Mouse (Mus musculus): ENCODE measurements around the gene Sez6l2. TPM values are rescaled to one million over a fixed set of nuclear protein-coding genes. Genes with fewer than 3 reads are reported as not detected.
A peak's percentile ranks its signal among the peaks of the same experiment; 100 is the strongest.

Sez6l2 gene
- total RNA-seq, 2 experiments from 2014 or later, result 18.6 to 21.2 TPM

- peak; percentile 77 for DNase-seq
These were observed 58.1 kb downstream of the Sez6l2 start for GRCm38 (mm10) chr7:127008239-127009019.

GRCm38 (mm10) chr7:127009307-127010085 lies 59.1 kb downstream of the Sez6l2 start:
- no peak for DNase-seq

- no peak for DNase-seq
These were observed 60.7 kb downstream of the Sez6l2 start for GRCm38 (mm10) chr7:127011051-127011450.

GRCm38 (mm10) chr7:127011717-127012116 lies 61.4 kb downstream of the Sez6l2 start:
- DNase-seq, result no peak

GRCm38 (mm10) chr7:127012374-127012773 lies 62.0 kb downstream of the Sez6l2 start:
- no peak for DNase-seq

- DNase-seq, result no peak
These were observed 62.5 kb downstream of the Sez6l2 start for GRCm38 (mm10) chr7:127012845-127013244.

- no peak for DNase-seq
These were observed 63.0 kb downstream of the Sez6l2 start for GRCm38 (mm10) chr7:127013385-127013784.

- DNase-seq, result peak; percentile 72
These were observed 64.0 kb downstream of the Sez6l2 start, which contains the start of gene Mvp for GRCm38 (mm10) chr7:127014320-127014719. Gene Mvp (minus strand): TSS chr7:127014621.

GRCm38 (mm10) chr7:127014993-127015392 lies 64.6 kb downstream of the Sez6l2 start:
- no peak for DNase-seq

GRCm38 (mm10) chr7:127016081-127016480 lies 65.7 kb downstream of the Sez6l2 start:
- DNase-seq, result peak; percentile 43

- DNase-seq, result no peak
These were observed 65.9 kb downstream of the Sez6l2 start, which contains the start of gene Pagr1b for GRCm38 (mm10) chr7:127016481-127016485. Gene Pagr1b (minus strand): TSS chr7:127016484.

GRCm38 (mm10) chr7:127016486-127016938 lies 66.1 kb downstream of the Sez6l2 start:
- peak; percentile 64 for DNase-seq

- peak; percentile 98 for DNase-seq
These were observed 66.9 kb downstream of the Sez6l2 start, which contains the start of gene Pagr1a for GRCm38 (mm10) chr7:127016971-127017949. Gene Pagr1a (minus strand): TSS chr7:127017352.

GRCm38 (mm10) chr7:127017950-127018345 lies 67.6 kb downstream of the Sez6l2 start:
- no peak for DNase-seq

- DNase-seq, result no peak
These were observed 68.3 kb downstream of the Sez6l2 start for GRCm38 (mm10) chr7:127018416-127019305.

- no peak for DNase-seq
These were observed 69.1 kb downstream of the Sez6l2 start for GRCm38 (mm10) chr7:127019306-127019960.

- no peak for DNase-seq
These were observed 69.7 kb downstream of the Sez6l2 start for GRCm38 (mm10) chr7:127020031-127020430.
